Comparison of ENCODE assay signal across 15 mouse cellular contexts in the genomic region with DNA sequence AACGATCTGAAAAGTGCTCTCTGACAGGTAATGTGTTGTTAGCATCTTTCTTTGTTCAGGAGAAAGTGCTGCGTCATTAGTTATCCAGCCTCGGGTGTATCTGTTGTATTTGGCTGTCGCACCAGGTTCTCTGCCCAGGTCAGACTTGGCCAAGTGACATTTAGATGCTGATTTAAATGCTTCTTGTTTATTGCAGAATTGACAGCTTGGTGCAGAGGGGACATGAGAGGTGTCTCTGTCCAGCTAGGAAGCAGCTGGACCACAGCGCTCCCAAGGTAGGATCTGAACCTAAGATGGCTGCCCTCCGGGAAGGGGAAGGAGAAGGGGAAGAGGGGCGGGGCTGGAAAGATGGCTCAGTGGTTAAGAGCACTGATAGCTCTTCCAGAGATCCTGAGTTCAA. TPM values are rescaled to one million over a fixed set of nuclear protein-coding genes. Genes with fewer than 3 reads are reported as not detected.
DNase-seq lines count a peak whose midpoint lies in the region; ATAC-seq and TF ChIP-seq lines count a peak whose summit lies in the region.
"Had no signal": no experiment of that assay in that cellular context is flagged by ENCODE, and none has a peak within 500 bp of the region (broad histone marks: within the 10 kb centered on the region; RNA-seq: fewer than 3 reads in every experiment).

No protein-coding gene starts in this region.

- no peak for TF ChIP-seq CTCF in olfactory bulb, adult 2 months (IDR thresholded peaks at IDR 0.05; ENCODE audit: insufficient read depth, low read depth, low read length)
- no peak for TF ChIP-seq CTCF in lung, adult 2 months (IDR thresholded peaks at IDR 0.05; ENCODE audit: insufficient read depth, low read length)

- H3K27ac ChIP-seq in hindbrain, embryonic 16.5 days (ENCODE audit: low read depth, low read length): peak overlapping the region; percentile 91
- H3K27ac ChIP-seq in olfactory bulb, adult 2 months (ENCODE audit: insufficient read depth, low read depth, low read length): peak overlapping the region; percentile 78; the same call in 1 of the 2 replicates
- no peak overlapping the region for H3K27ac ChIP-seq in heart, embryonic 10.5 days
- H3K27ac ChIP-seq: embryonic facial prominence, embryonic 13.5 days had no signal

- 61% methylated on average over 7 of the region's 7 CpGs for WGBS in hindbrain, embryonic 16.5 days
- WGBS in olfactory bulb, adult 2 months: 40% methylated on average over 7 of the region's 7 CpGs
- WGBS in heart, embryonic 10.5 days: 66% methylated on average over 7 of the region's 7 CpGs
- WGBS in lung, adult 2 months: 57% methylated on average over 7 of the region's 7 CpGs

- intact Hi-C loops in left cerebral cortex, postnatal 4 days (cut with DNase I): no loop called here

- no peaks in the 10 kb centered on the region for H3K27me3 ChIP-seq in hindbrain, embryonic 16.5 days (replicated peaks; ENCODE audit: control insufficient read depth, insufficient read depth, low read length)
- peaks cover 55% of the 10 kb centered on the region for H3K27me3 ChIP-seq in heart, embryonic 10.5 days (ENCODE audit: insufficient read depth, poor library complexity, severe bottlenecking)

- H3K9me3 ChIP-seq in hindbrain, embryonic 16.5 days (ENCODE audit: control insufficient read depth, low read length): no peaks in the 10 kb centered on the region
- no peaks in the 10 kb centered on the region for H3K9me3 ChIP-seq in heart, embryonic 10.5 days
- H3K9me3 ChIP-seq: embryonic facial prominence, embryonic 13.5 days had no signal

- no peak for ATAC-seq in hindbrain, embryonic 16.5 days

- no peak for TF ChIP-seq POLR2A in olfactory bulb, adult 2 months (IDR thresholded peaks at IDR 0.05; ENCODE audit: insufficient read depth, low read depth, low read length)
- no peak for TF ChIP-seq POLR2A in lung, adult 2 months (IDR thresholded peaks at IDR 0.05; ENCODE audit: borderline replicate concordance, extremely low read depth, low read depth, low read length)

- peaks cover 11% of the 10 kb centered on the region for H3K36me3 ChIP-seq in hindbrain, embryonic 16.5 days (ENCODE audit: control insufficient read depth, insufficient read depth, low read length)
- H3K36me3 ChIP-seq in heart, embryonic 10.5 days: no peaks in the 10 kb centered on the region
- H3K36me3 ChIP-seq: embryonic facial prominence, embryonic 13.5 days had no signal

- peak overlapping the region; percentile 80 for H3K9ac ChIP-seq in hindbrain, embryonic 16.5 days (ENCODE audit: low read depth, low read length)
- H3K9ac ChIP-seq: embryonic facial prominence, embryonic 13.5 days; lung, embryonic 14.5 days had no signal

- DNase-seq in left cerebral cortex, adult 11 months (ENCODE audit: low spot score): peak; percentile 31
- no peak for DNase-seq in left cerebral cortex, postnatal 4 days
- DNase-seq in cerebellum, postnatal 25 days: peak; percentile 37 to 57
- DNase-seq in heart, embryonic 10.5 days (ENCODE audit: low spot score): no peak
- DNase-seq in lung, adult 2 months: no peak
- no peak for DNase-seq in ovary, postnatal 10 days (ENCODE audit: low spot score)
- DNase-seq: adrenal gland, postnatal 10 days; gastrocnemius, postnatal 25 days; lung, embryonic 14.5 days; thymus, postnatal 4 days had no signal

- H3K4me2 ChIP-seq in hindbrain, embryonic 16.5 days (ENCODE audit: low read length): peak overlapping the region; percentile 55
- H3K4me2 ChIP-seq: lung, embryonic 14.5 days had no signal

- peaks cover 22% of the 10 kb centered on the region for H3K4me1 ChIP-seq in hindbrain, embryonic 16.5 days (ENCODE audit: control insufficient read depth, insufficient read depth, low read depth, low read length)
- peaks cover 16% of the 10 kb centered on the region for H3K4me1 ChIP-seq in olfactory bulb, adult 2 months (ENCODE audit: control insufficient read depth, insufficient read depth, low read length)
- peaks cover 10% of the 10 kb centered on the region; the same call in 1 of the 2 replicates for H3K4me1 ChIP-seq in heart, embryonic 10.5 days
- peaks cover 5% of the 10 kb centered on the region for H3K4me1 ChIP-seq in lung, adult 2 months (ENCODE audit: control insufficient read depth, insufficient read depth, low read length)

- H3K4me3 ChIP-seq in hindbrain, embryonic 16.5 days (ENCODE audit: low read length): peak overlapping the region; percentile 63
- H3K4me3 ChIP-seq in olfactory bulb, adult 2 months (ENCODE audit: insufficient read depth, low read depth, low read length): peak overlapping the region; percentile 58
- no peak overlapping the region for H3K4me3 ChIP-seq in heart, embryonic 10.5 days
- no peak overlapping the region for H3K4me3 ChIP-seq in lung, adult 2 months (replicated peaks; ENCODE audit: extremely low read depth, low read depth, low read length)
- H3K4me3 ChIP-seq: myocyte had no signal

RNA-seq across cellular contexts. Expression of gene Snhg11, which starts 1.4 kb away (rescaled TPM):
- 100 to 1,000 TPM; 275 to 360 TPM for total RNA-seq in left cerebral cortex, postnatal 4 days (2021)
- 809 and 814 TPM in 2 replicates for polyA plus RNA-seq in hindbrain, embryonic 16.5 days (2015; fragmentation: Nextera tagmentation; extraction: Ambion mirVana)
- 293 and 768 TPM in 2 replicates for polyA plus RNA-seq in olfactory bulb, adult 2 months (2012; ENCODE audit: insufficient read depth, insufficient read length, low replicate concordance, missing spikeins)
- polyA plus RNA-seq in heart, embryonic 10.5 days (2016; fragmentation: Nextera tagmentation; extraction: Ambion mirVana): 1.7 and 6.7 TPM in 2 replicates
- polyA plus RNA-seq in lung, adult 2 months (2012; rRNA removed): 10.6 and 12.7 TPM in 2 replicates
- total RNA-seq: hematopoietic stem cell, adult 5-6 weeks had no signal
- polyA plus RNA-seq: myocyte had no signal

RNA-seq across cellular contexts. Expression of gene Ralgapb, which starts 32.9 kb away (rescaled TPM):
- total RNA-seq in left cerebral cortex, postnatal 4 days (2021): 10 to 100 TPM; 72.5 to 78.0 TPM
- polyA plus RNA-seq in hindbrain, embryonic 16.5 days (2015; fragmentation: Nextera tagmentation; extraction: Ambion mirVana): 19.1 and 21.7 TPM in 2 replicates
- not detected in 2 replicates for polyA plus RNA-seq in olfactory bulb, adult 2 months (2012; ENCODE audit: insufficient read depth, insufficient read length, low replicate concordance, missing spikeins)
- 11.8 and 12.6 TPM in 2 replicates for polyA plus RNA-seq in heart, embryonic 10.5 days (2016; fragmentation: Nextera tagmentation; extraction: Ambion mirVana)
- polyA plus RNA-seq in lung, adult 2 months (2012; rRNA removed): 19.4 and 27.5 TPM in 2 replicates

Comparison
In these comparisons a context has a peak if more than half of its experiments do, and no peak if none do; other contexts are left out.
1. DNase-seq: peak in left cerebral cortex, adult 11 months (single experiment) and cerebellum, postnatal 25 days (2 of 2); none in left cerebral cortex, postnatal 4 days (single experiment), heart, embryonic 10.5 days (single experiment), lung, adult 2 months (single experiment) and ovary, postnatal 10 days (single experiment).
2. H3K4me3 ChIP-seq: peak in hindbrain, embryonic 16.5 days (single experiment) and olfactory bulb, adult 2 months (single experiment); none in heart, embryonic 10.5 days (single experiment) and lung, adult 2 months (single experiment).
3. RNA of gene Snhg11, which starts 1.4 kb away (polyA plus RNA-seq): 809 to 814 TPM in hindbrain, embryonic 16.5 days and 293 to 768 TPM in olfactory bulb, adult 2 months; 10.6 to 12.7 TPM in lung, adult 2 months and 1.7 to 6.7 TPM in heart, embryonic 10.5 days; every median in the first group is over 10 times any median in the second.